Mouse (Mus musculus) ZHBTc4 (cell line): ENCODE results near the gene Usp5.
A peak's percentile ranks its signal among the peaks of the same experiment; 100 is the strongest.

ENCODE experiments used
- DNase-seq: peaks from one replicate; pipeline ENCODE4 v3.0.0-alpha.2; 2011; ENCODE audit warnings: low read depth, low spot score

The Usp5 gene

DNA sequence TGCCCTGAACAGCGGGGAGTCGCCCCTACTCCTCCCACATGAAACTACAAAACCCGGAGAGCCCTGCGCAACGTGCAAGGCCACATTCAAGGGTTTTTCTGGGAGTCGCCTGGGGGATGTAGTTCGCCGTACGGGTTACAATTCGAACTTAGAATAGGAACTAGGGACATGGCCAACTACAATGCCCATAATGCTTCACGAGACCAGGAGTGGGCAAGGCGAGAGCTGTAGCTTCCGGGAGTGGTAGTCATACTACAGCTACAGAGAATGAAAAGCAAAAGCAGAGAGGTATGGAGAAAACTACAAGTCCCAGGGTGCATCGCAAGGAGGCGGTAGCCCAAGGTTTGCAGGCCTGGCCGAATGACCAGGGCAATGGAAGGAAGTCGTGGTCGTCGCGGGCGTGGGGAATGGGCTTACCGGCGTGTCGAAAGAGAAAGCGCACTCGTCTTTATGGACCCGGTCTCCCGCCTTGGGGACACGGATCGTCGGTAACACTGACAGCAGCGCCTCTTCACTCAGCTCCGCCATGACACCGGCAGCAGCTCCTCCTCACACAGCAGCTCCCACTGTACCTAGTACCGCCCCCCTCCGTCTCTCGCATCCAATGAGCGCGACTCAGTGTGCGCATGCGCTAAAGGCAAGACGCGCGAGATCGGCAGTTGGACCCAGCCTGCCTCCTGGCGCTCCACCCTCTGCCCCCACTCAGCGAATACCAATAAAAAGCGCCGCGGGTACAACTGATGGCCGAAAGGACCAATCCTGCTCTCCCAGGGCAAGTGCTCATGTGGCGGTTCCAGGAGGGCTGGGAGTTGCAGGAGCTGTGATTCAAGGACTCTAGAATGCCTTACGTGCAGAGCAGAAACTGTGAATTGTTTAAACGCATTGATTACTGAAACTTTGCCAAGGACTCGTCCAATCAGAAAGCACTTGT lies at the start of gene Usp5, which contains the start of gene Cdca3:
Usp5 (minus strand) TSS at position 617 of the 931 bp plus-strand sequence.
Cdca3 (plus strand) TSS at position 680 of the 931 bp plus-strand sequence.
- DNase-seq: peak; percentile 100

- no peak for DNase-seq
These were observed 45.1 kb upstream of the Usp5 start for GRCm38 (mm10) chr6:124874348-124874747.

DNA sequence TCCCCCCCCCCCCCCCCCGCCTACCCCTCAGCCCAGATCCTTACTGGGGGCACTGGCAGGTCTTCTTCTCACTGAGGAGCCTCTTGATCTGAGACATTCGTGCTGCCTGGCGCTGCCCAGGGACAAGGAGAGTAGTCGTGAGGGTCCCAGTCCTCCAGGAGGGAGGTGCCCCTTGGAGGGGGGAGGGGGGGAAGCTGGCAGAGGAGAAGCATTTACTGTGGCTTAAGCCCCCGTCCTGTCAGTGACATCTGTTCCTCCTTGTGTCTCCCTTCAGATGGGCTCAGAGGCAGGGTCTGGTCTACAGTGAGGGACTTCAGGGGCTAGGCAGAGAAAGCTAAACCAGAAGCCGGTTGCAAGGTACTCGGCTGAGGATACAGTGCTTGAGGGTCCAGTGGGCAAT lies 37.3 kb upstream of the Usp5 start:
- no peak for DNase-seq

GRCm38 (mm10) chr6:124865766-124866362 lies 36.6 kb upstream of the Usp5 start:
- no peak for DNase-seq

GRCm38 (mm10) chr6:124863658-124864298 lies 34.5 kb upstream of the Usp5 start, which contains the start of gene Gpr162:
TSS of gene Gpr162 (minus strand) at chr6:124863983.
- peak; percentile 52 for DNase-seq

- DNase-seq: no peak
These were observed 33.9 kb upstream of the Usp5 start for GRCm38 (mm10) chr6:124863125-124863657.

GRCm38 (mm10) chr6:124862406-124863124 lies 33.3 kb upstream of the Usp5 start:
- DNase-seq: no peak

DNA sequence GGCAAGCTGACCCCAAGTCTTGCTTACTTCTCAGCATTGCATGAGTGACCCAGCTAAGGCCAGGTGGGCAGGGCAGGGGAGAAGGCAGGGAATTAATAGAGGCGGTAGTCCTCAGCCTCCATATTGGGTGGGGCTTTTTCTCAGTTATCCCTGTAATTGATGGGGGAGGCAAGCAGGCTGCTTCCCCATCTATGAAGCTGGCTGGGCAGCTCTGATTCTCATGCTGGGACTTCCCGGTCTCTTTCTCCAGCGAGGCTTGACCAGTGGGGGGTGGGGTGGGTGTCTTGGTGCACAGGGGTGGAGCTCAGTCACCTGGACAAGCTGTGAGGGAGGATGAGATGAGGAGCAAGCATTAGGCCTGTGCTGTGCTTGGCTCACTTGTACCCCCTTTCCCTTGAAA lies 32.5 kb upstream of the Usp5 start:
- no peak for DNase-seq

DNA sequence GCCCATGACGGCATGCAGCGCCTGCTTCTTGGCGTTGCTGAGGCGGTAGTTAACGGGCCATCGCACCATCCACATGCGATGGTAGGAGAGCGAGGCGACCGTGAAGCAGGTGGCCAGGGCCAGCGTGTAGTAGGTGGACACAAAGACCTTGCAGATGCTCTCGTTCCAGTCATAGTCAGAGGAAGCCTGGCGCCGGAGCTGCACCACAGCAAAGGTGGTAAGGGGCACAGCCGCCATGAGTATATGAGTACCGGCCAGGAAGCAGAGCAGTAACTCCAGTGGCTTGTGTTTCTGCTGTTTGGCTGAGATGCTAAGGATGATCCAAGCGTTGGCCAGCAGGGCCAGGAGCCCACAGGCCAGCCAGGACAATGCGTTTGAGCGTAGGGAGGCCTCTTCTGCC lies 32.0 kb upstream of the Usp5 start:
- no peak for DNase-seq

DNA sequence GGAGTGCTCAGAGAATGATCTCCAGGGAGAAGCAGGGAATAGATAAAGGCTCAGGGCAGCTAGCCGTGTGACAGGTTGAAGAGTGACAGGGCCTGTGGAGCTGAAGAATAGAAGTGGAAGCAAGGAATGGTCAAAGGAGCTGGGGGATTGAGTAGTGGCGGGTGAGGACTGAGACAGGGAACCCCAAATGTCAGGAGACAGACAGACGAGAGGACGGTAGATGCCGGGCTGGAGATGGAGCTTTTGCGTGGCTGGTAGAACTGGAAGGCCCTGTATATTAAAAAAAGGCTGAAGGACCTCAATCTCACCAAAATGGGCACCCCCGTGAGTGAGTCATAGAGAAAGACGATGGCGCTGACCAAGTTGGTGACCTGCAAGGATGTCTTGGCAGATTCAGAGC lies 31.2 kb upstream of the Usp5 start:
- DNase-seq: no peak

- peak; percentile 85 for DNase-seq
These were observed 30.4 kb upstream of the Usp5 start for GRCm38 (mm10) chr6:124859725-124860124.

DNA sequence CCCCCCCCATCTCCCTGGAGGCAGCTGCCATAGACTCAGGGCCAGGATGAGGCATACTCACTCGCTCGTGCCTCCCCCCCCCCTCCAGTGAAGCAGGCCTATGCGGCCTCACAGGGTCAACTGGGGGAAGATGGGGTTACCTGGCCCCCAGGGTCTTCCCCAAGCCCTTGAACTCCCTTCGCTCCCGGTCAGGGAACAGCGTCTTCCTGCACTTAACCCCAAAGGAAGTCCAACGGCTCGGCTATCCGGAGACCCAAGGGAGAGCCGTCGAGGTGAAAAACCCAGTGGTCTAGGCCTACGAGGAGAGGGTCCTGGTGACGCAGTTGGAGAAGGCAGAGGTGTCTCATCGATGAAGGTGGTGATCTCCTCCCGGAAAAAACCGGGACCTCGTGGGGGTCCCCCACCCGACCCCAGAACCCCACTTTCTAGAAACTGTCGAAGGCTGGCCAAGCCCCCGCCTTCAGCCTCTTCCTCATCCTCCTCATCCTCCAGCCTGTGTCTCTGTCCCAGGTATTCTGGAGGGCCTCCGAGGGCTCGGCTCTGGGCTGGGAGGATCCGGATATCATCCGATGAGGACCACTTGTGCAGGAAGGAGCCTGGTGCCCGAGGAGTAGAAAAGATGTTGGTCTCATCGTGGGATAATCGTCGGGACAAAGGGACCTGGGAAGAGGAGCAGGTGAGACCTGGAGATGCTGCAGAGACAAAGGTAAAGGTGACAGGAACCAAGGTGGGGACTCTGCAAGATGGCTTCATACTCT lies 29.5 kb upstream of the Usp5 start:
- no peak for DNase-seq

DNA sequence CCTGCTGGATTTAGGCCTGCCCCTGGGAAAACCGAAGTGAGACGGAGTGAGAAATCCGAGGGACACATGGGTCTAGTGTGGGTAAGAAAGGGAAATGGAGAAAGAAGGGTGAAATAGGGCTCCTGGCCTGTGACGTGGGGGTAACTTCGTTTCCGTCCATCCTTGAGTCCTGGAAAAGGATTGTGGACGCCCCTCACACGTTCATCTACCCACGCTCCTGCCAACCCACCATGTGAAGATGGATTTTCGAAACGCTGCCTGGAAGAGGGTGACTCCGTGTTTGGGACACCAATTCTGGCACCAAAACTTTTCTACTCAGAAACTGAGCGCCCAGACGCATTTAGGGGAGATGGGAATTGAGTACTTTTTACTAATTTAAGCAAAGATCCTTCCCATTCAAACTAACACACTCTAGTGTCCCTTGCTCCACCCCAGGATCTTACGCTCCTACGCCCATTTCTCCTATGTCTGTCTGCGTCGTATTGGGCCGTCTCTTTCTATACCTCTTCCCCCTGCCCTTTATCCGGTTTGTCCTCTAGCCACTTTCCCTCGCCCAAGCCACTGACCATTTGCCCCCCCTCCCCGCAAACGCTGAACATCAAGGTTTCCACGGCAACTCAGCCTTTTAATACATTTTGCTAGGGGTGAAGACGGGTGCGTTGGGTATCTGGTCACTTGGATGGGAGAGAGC lies 28.7 kb upstream of the Usp5 start:
- no peak for DNase-seq

GRCm38 (mm10) chr6:124856916-124857839 lies 27.9 kb upstream of the Usp5 start, which contains the start of gene P3h3:
TSS of gene P3h3 (minus strand) at chr6:124857752.
- peak; percentile 95 for DNase-seq

DNA sequence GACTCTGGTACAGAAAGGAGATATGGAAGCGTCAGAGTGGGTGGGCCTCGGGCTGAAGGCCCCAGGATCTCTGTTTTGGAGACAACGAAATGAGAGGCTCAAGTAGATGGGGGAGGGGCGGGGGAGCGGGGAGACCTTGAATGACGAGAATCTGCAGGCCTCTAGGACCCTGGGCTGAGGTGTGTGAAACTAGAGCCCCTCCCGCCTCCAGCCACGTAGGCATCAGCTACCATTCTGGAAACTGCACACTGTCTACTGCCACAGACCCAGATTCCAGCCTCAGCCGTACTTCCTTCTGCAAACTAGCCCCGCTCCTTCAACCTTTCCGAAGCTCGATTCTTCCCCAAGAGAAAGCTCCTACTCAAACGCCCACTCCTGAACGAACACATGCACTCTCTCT lies 27.0 kb upstream of the Usp5 start:
- DNase-seq: peak; percentile 22

GRCm38 (mm10) chr6:124854647-124855046 lies 25.4 kb upstream of the Usp5 start:
- DNase-seq: no peak

- peak; percentile 84 for DNase-seq
These were observed 21.3 kb upstream of the Usp5 start for GRCm38 (mm10) chr6:124850535-124850934.

DNA sequence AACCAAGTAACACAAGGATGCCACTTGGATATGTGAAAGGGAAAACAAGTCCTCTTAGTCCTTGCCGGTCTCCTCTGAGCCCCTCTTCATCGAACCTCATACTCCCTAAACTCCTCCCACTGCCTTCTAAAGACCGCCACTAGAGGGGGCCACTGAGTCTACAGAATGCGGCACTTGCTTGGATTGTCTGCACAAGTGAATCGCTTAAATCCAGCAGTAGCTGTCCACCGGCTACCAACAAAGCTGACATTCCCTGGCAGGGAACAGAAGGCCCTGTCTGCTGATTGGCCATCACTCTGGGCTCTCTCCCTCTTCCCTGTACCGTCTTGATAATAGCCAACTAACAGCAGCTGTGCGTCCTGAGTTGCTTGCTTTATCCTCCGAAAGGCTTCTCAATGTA lies 18.0 kb upstream of the Usp5 start:
- DNase-seq: peak; percentile 96
